ENCODE assay signal across 8 mouse cellular contexts in genomic region chr9:71168511-71168910, GRCm38 (mm10). TPM values are rescaled to one million over a fixed set of nuclear protein-coding genes. Genes with fewer than 3 reads are reported as not detected.
DNase-seq lines count a peak whose midpoint lies in the region; ATAC-seq and TF ChIP-seq lines count a peak whose summit lies in the region.
"Had no signal": no experiment of that assay in that cellular context is flagged by ENCODE, and none has a peak within 500 bp of the region (broad histone marks: within the 10 kb centered on the region; RNA-seq: fewer than 3 reads in every experiment).

Gene Aqp9, minus strand, starts transcription at chr9:71168682.

- no peak within 1 kb of the TSS for H3K9ac ChIP-seq in kidney, embryonic 15.5 days
- H3K9ac ChIP-seq in forebrain, embryonic 13.5 days = no peak within 1 kb of the TSS

- H3K9me3 ChIP-seq in kidney, embryonic 15.5 days (replicated peaks) = no peaks in the 10 kb centered on the region
- H3K9me3 ChIP-seq in forebrain, embryonic 13.5 days (replicated peaks) = no peaks in the 10 kb centered on the region
- H3K9me3 ChIP-seq: megakaryocyte, embryonic 14.5 days had no signal

- H3K79me2 ChIP-seq in macrophage (ENCODE audit: inconsistent target) = no peaks in the 10 kb centered on the region

- ATAC-seq in kidney, embryonic 15.5 days (replicated peaks; ENCODE audit: low FRiP score) = no peak
- ATAC-seq in common myeloid progenitor, adult 5-6 weeks (replicated peaks; ENCODE audit: low read depth, poor library complexity, severe bottlenecking) = no peak
- no peak for ATAC-seq in forebrain, embryonic 13.5 days

- no peak within 1 kb of the TSS for H3K4me3 ChIP-seq in kidney, embryonic 15.5 days (replicated peaks)
- no peak within 1 kb of the TSS for H3K4me3 ChIP-seq in kidney, adult 2 months (ENCODE audit: insufficient read depth, low read depth, low read length)
- no peak within 1 kb of the TSS for H3K4me3 ChIP-seq in forebrain, embryonic 13.5 days
- no peak within 1 kb of the TSS for H3K4me3 ChIP-seq in macrophage (ENCODE audit: inconsistent target)
- H3K4me3 ChIP-seq: megakaryocyte, embryonic 14.5 days had no signal

- H3K4me1 ChIP-seq in kidney, embryonic 15.5 days = peaks cover 9% of the 10 kb centered on the region; the same call in 1 of the 2 replicates
- H3K4me1 ChIP-seq in kidney, adult 2 months (ENCODE audit: control insufficient read depth, insufficient read depth, low read length) = no peaks in the 10 kb centered on the region
- H3K4me1 ChIP-seq in forebrain, embryonic 13.5 days = peaks cover 15% of the 10 kb centered on the region

- no peaks in the 10 kb centered on the region for H3K27me3 ChIP-seq in kidney, embryonic 15.5 days
- H3K27me3 ChIP-seq in kidney, adult 2 months (replicated peaks; ENCODE audit: control insufficient read depth, insufficient read depth, low read length) = no peaks in the 10 kb centered on the region
- no peaks in the 10 kb centered on the region for H3K27me3 ChIP-seq in forebrain, embryonic 13.5 days
- H3K27me3 ChIP-seq: megakaryocyte, embryonic 14.5 days had no signal

- intact Hi-C loops in gastrocnemius, postnatal 36 days (cut with DNase I) = no loop called here

- H3K36me3 ChIP-seq in kidney, embryonic 15.5 days = no peaks in the 10 kb centered on the region
- H3K36me3 ChIP-seq in kidney, adult 2 months (ENCODE audit: control insufficient read depth, insufficient read depth, low read length) = no peaks in the 10 kb centered on the region
- H3K36me3 ChIP-seq in forebrain, embryonic 13.5 days (ENCODE audit: poor library complexity, severe bottlenecking) = no peaks in the 10 kb centered on the region
- H3K36me3 ChIP-seq in macrophage (ENCODE audit: inconsistent target) = no peaks in the 10 kb centered on the region

- TF ChIP-seq POLR2A in kidney, adult 2 months (IDR thresholded peaks at IDR 0.05; ENCODE audit: low read depth, low read length) = no peak

- 39% methylated on average over 12 of the region's 12 CpGs for WGBS in kidney, embryonic 15.5 days
- 35% methylated on average over 12 of the region's 12 CpGs for WGBS in kidney, adult 2 months
- WGBS in forebrain, embryonic 13.5 days = 37% methylated on average over 12 of the region's 12 CpGs
- WGBS in macrophage (ENCODE audit: missing documents) = 83% methylated on average over 12 of the region's 12 CpGs

- 0 out of 2 replicates have a peak within 1 kb of the TSS, but pooled peaks have one; percentile 21 for H3K4me2 ChIP-seq in kidney, embryonic 15.5 days
- H3K4me2 ChIP-seq in forebrain, embryonic 13.5 days = no peak within 1 kb of the TSS

- DNase-seq in kidney, adult 2 months = no peak
- DNase-seq in gastrocnemius, postnatal 36 days = no peak
- DNase-seq in cerebellum, postnatal 4 days (ENCODE audit: low spot score in 2 of 2) = no peak

- H3K27ac ChIP-seq in kidney, embryonic 15.5 days = no peak within 1 kb of the TSS
- no peak within 1 kb of the TSS for H3K27ac ChIP-seq in kidney, adult 2 months (ENCODE audit: insufficient read depth, low read depth, low read length)
- H3K27ac ChIP-seq in forebrain, embryonic 13.5 days = peak within 1 kb of the TSS; percentile 68
- peak within 1 kb of the TSS; percentile 36 for H3K27ac ChIP-seq in macrophage

- no peak for TF ChIP-seq CTCF in kidney, adult 2 months (conservative IDR thresholded peaks at IDR 0.05; ENCODE audit: insufficient read depth, insufficient read length, low read depth, low read length)

RNA-seq across cellular contexts. Expression of gene Aqp9, which starts in this region (rescaled TPM):
- 0.22 and 0.26 TPM in 2 replicates for polyA plus RNA-seq in kidney, embryonic 15.5 days (2015; fragmentation: Nextera tagmentation; extraction: Ambion mirVana)
- polyA plus RNA-seq in kidney, adult 2 months (2012; rRNA removed) = 0.11 and 0.27 TPM in 2 replicates
- 26.5 and 29.0 TPM in 2 replicates for total RNA-seq in common myeloid progenitor, adult 5-6 weeks (2017)
- 0.45 and 0.82 TPM in 2 replicates for polyA plus RNA-seq in forebrain, embryonic 13.5 days (2015; fragmentation: Nextera tagmentation; extraction: Ambion mirVana)
- 1 to 10 TPM in 1 of 26 experiments, under 1 TPM in 7, not detected in 18; 0.16 to 2.6 (median 0.58) TPM for total RNA-seq in macrophage (2018; cell fraction: chromatin; rRNA removed)
- 1 to 10 TPM in 5 of 26 experiments, under 1 TPM in 20, not detected in 1; 0.06 to 2.0 (median 0.23) TPM for total RNA-seq in macrophage (2018; cell fraction: cytosol; rRNA removed)
- total RNA-seq in macrophage (2018; cell fraction: nucleus; rRNA removed) = 1 to 10 TPM in 10 of 26 experiments, under 1 TPM in 4, not detected in 12; 0.27 to 4.6 (median 1.2) TPM
- 0.21 to 0.23 TPM in 2 of 3 replicates, not detected in the other for polyA plus RNA-seq in macrophage (2018)
- under 1 TPM in 1 of 2 experiments, not detected in 1; 0.35 TPM for total RNA-seq in gastrocnemius, postnatal 36 days (2021)

Comparison
In these comparisons a context has a peak if more than half of its experiments do, and no peak if none do; other contexts are left out.
1. RNA of gene Aqp9 (total RNA-seq): 26.5 to 29.0 TPM in common myeloid progenitor, adult 5-6 weeks; 0.35 TPM in gastrocnemius, postnatal 36 days; every median in the first group is over 10 times any median in the second.
2. H3K27ac ChIP-seq: peak in forebrain, embryonic 13.5 days (single experiment) and macrophage (single experiment); none in kidney, embryonic 15.5 days (single experiment) and kidney, adult 2 months (single experiment).